Mouse (Mus musculus): ENCODE results near the gene Spaca9.
A peak's percentile ranks its signal among the peaks of the same experiment; 100 is the strongest.

The Spaca9 gene

DNA sequence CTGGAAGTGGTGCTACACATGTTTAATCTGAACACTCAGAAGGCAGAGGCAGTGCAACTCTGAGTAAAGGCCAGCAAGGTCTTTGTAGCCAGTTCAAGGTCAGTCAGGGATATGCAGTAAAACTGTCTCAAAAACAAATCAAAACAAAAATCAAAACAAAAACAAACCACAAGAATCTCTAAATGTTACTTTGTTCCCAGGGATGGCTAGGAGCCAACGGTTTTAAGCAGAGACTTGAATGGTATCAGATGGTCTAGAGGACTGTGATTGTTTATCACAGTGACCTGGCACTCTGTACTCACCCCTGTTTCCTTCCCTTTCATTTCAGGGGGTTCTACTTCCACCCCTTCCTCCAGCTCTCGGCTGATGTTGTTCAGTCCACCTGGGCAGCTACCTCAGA lies 28.1 kb downstream of the Spaca9 start:
- no peak for DNase-seq (ENCODE audit: low read depth in 1 of 2, low spot score in 2 of 2)

DNA sequence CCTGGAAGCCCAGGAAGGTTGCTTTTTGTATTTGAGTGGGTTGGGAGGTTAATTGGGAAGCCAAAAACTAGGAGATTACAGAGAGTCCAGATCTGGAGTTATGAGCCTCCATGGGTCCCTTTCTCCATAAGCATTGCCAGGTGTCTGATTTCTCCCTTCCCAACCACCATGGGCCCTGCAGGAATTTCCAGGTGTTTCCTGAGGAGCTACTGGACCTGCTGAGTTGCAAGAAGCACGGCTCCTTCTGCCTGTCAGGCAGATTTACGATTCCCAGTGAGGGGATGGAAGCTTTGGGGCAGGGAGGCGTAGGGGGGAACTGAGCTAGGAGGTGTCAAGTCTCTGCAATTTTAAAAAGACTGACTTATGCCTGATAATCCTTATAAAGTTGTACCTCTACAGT lies 33.7 kb downstream of the Spaca9 start:
- no peak for DNase-seq (ENCODE audit: low read depth in 1 of 2, low spot score in 2 of 2)

GRCm38 (mm10) chr2:28662891-28663290 lies 36.6 kb downstream of the Spaca9 start:
- DNase-seq (ENCODE audit: low read depth in 1 of 2, low spot score in 2 of 2) = no peak

GRCm38 (mm10) chr2:28656216-28656615 lies 43.3 kb downstream of the Spaca9 start:
- no peak for DNase-seq (ENCODE audit: low read depth in 1 of 2, low spot score in 2 of 2)

DNA sequence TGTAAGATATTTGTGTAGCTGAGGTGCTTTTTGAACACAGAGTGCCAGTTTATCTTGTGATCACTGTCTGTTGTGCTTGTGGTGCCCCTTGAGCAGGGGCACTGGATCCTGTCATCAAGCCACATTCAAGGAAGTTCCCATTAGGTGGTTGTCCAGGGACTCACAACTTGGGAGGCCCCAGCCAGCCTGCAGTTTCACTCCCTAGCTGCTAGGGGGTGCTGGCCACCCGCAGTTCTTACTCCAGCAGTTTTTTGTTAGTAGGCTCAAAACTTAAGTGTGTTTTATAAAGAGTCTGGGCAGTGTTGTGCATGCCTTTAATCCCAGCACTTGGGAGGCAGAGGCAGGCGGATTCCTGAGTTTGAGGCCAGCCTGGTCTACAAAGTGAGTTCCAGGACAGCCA lies 45.2 kb downstream of the Spaca9 start:
- peak in 1 of 2 experiments; percentile 16 for DNase-seq (ENCODE audit: low read depth in 1 of 2, low spot score in 2 of 2)

- DNase-seq (ENCODE audit: low read depth in 1 of 2, low spot score in 2 of 2) = no peak
Measured at GRCm38 (mm10) chr2:28653351-28653750, 46.2 kb downstream of the Spaca9 start.

- DNase-seq (ENCODE audit: low read depth in 1 of 2, low spot score in 2 of 2) = no peak
Measured at GRCm38 (mm10) chr2:28650526-28650925, 49.0 kb downstream of the Spaca9 start.

DNA sequence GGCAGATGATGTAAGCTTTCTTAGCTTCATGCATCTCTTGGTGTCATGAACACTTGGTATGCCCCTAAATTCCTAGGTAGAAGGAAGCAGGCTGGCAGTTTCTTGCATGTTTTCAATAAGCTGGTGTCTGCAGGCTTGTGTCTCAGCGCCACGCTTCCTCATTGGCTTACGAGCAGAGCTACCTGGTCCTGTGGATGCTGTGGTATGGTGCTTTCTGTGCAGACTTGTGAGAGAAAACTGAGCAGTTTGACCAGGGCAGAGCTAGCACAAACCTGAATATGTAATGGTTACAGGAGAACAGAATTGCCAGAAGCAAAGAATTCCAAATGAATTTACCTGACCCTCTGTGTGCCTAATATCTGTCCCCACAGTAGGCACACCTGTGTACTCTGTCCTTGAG lies 56.4 kb downstream of the Spaca9 start:
- DNase-seq (ENCODE audit: low read depth in 1 of 2, low spot score in 2 of 2) = no peak
